Mouse (Mus musculus): ENCODE data around the gene Eea1. TPM values are rescaled to one million over a fixed set of nuclear protein-coding genes. Genes with fewer than 3 reads are reported as not detected.

The Eea1 gene
- polyA plus RNA-seq, 1 experiment from 2014 or later = 21.6 TPM

- Histone ChIP-seq H3K36me3 (no peaks in the 10 kb centered on the region), H3K9me3 (no peaks in the 10 kb centered on the region), H3K27ac (no peak overlapping the region), H3K9ac (no peak overlapping the region), H3K4me2 (no peak overlapping the region), H3K4me1 (replicated peaks) (no peaks in the 10 kb centered on the region; the same call in 1 of the 2 replicates), H3K4me3 (no peak overlapping the region), H3K27me3 (no peaks in the 10 kb centered on the region)
- ATAC-seq (ENCODE audit: low FRiP score) = no peak
- 89% methylated on average over 2 of the region's 2 CpGs for WGBS
These were observed 16.2 kb downstream of the Eea1 start for GRCm38 (mm10) chr10:95956629-95957028.

- Histone ChIP-seq H3K36me3 (no peaks in the 10 kb centered on the region), H3K9me3 (no peaks in the 10 kb centered on the region), H3K9ac (no peak overlapping the region), H3K4me1 (replicated peaks) (no peaks in the 10 kb centered on the region; the same call in 1 of the 2 replicates), H3K4me2 (no peak overlapping the region), H3K4me3 (no peak overlapping the region), H3K27me3 (no peaks in the 10 kb centered on the region), H3K27ac (no peak overlapping the region)
- WGBS = 70% methylated on average over 1 of the region's 1 CpGs
- no peak for ATAC-seq (ENCODE audit: low FRiP score)
These were observed 17.1 kb downstream of the Eea1 start for GRCm38 (mm10) chr10:95957574-95957973.

GRCm38 (mm10) chr10:95964679-95965078, 24.2 kb downstream of the Eea1 start:
- no peaks in the 10 kb centered on the region for H3K9me3 ChIP-seq
- no peaks in the 10 kb centered on the region for H3K36me3 ChIP-seq
- 100% methylated on average over 1 of the region's 1 CpGs for WGBS
- no peak overlapping the region for H3K27ac ChIP-seq
- no peak overlapping the region for H3K9ac ChIP-seq
- ATAC-seq (ENCODE audit: low FRiP score) = no peak
- no peak overlapping the region for H3K4me3 ChIP-seq
- H3K4me2 ChIP-seq = no peak overlapping the region
- H3K27me3 ChIP-seq = no peaks in the 10 kb centered on the region
- H3K4me1 ChIP-seq (replicated peaks) = no peaks in the 10 kb centered on the region

- no peak overlapping the region for H3K9ac ChIP-seq
- WGBS = 94% methylated on average over 1 of the region's 1 CpGs
- no peak for ATAC-seq (ENCODE audit: low FRiP score)
- H3K36me3 ChIP-seq = 0 out of 2 replicates have a peak, but pooled peaks cover 2% of the 10 kb centered on the region
- H3K27me3 ChIP-seq = no peaks in the 10 kb centered on the region
- no peaks in the 10 kb centered on the region for H3K9me3 ChIP-seq
- H3K4me1 ChIP-seq (replicated peaks) = no peaks in the 10 kb centered on the region
- H3K27ac ChIP-seq = no peak overlapping the region
- no peak overlapping the region for H3K4me2 ChIP-seq
- H3K4me3 ChIP-seq = no peak overlapping the region
These were observed 29.2 kb downstream of the Eea1 start for GRCm38 (mm10) chr10:95969694-95970093.

GRCm38 (mm10) chr10:95970744-95971212, 30.3 kb downstream of the Eea1 start:
- Histone ChIP-seq H3K27ac (no peak overlapping the region), H3K4me3 (no peak overlapping the region), H3K9me3 (no peaks in the 10 kb centered on the region), H3K4me2 (no peak overlapping the region), H3K27me3 (no peaks in the 10 kb centered on the region), H3K9ac (no peak overlapping the region), H3K36me3 (peaks cover 12% of the 10 kb centered on the region), H3K4me1 (replicated peaks) (no peaks in the 10 kb centered on the region)
- WGBS = 86% methylated on average over 3 of the region's 3 CpGs
- ATAC-seq (ENCODE audit: low FRiP score) = no peak

GRCm38 (mm10) chr10:95971341-95971740, 30.9 kb downstream of the Eea1 start:
- Histone ChIP-seq H3K9me3 (no peaks in the 10 kb centered on the region), H3K4me2 (no peak overlapping the region), H3K4me1 (replicated peaks) (no peaks in the 10 kb centered on the region), H3K9ac (no peak overlapping the region), H3K27ac (no peak overlapping the region), H3K36me3 (peaks cover 15% of the 10 kb centered on the region), H3K27me3 (no peaks in the 10 kb centered on the region), H3K4me3 (no peak overlapping the region)
- 90% methylated on average over 4 of the region's 4 CpGs for WGBS
- ATAC-seq (ENCODE audit: low FRiP score) = no peak

GRCm38 (mm10) chr10:95971942-95972341, 31.5 kb downstream of the Eea1 start:
- no peaks in the 10 kb centered on the region for H3K27me3 ChIP-seq
- 88% methylated on average over 3 of the region's 3 CpGs for WGBS
- no peaks in the 10 kb centered on the region for H3K4me1 ChIP-seq (replicated peaks)
- no peak overlapping the region for H3K27ac ChIP-seq
- H3K36me3 ChIP-seq = peaks cover 20% of the 10 kb centered on the region
- no peak overlapping the region for H3K4me2 ChIP-seq
- H3K4me3 ChIP-seq = no peak overlapping the region
- no peaks in the 10 kb centered on the region for H3K9me3 ChIP-seq
- no peak for ATAC-seq (ENCODE audit: low FRiP score)
- no peak overlapping the region for H3K9ac ChIP-seq

- 98% methylated on average over 3 of the region's 3 CpGs for WGBS
- Histone ChIP-seq H3K4me3 (no peak overlapping the region), H3K9me3 (no peaks in the 10 kb centered on the region)
These were observed 34.0 kb downstream of the Eea1 start for GRCm38 (mm10) chr10:95974462-95974861.

GRCm38 (mm10) chr10:95976798-95977197, 36.3 kb downstream of the Eea1 start:
- peaks cover 24% of the 10 kb centered on the region for H3K36me3 ChIP-seq
- no peaks in the 10 kb centered on the region for H3K4me1 ChIP-seq (replicated peaks)
- no peak overlapping the region for H3K9ac ChIP-seq
- no peak overlapping the region for H3K4me3 ChIP-seq
- no peaks in the 10 kb centered on the region for H3K27me3 ChIP-seq
- no peak overlapping the region for H3K27ac ChIP-seq
- no peaks in the 10 kb centered on the region for H3K9me3 ChIP-seq
- no peak for ATAC-seq (ENCODE audit: low FRiP score)
- no peak overlapping the region for H3K4me2 ChIP-seq
- 93% methylated on average over 2 of the region's 2 CpGs for WGBS

More at GRCm38 (mm10) chr10:95974462-95974861, 34.0 kb downstream of the Eea1 start:
- Histone ChIP-seq H3K27me3 (no peaks in the 10 kb centered on the region), H3K4me2 (no peak overlapping the region), H3K36me3 (peaks cover 24% of the 10 kb centered on the region), H3K9ac (no peak overlapping the region), H3K4me1 (replicated peaks) (no peaks in the 10 kb centered on the region), H3K27ac (no peak overlapping the region)
- ATAC-seq (ENCODE audit: low FRiP score) = no peak

- Histone ChIP-seq H3K4me3 (no peak overlapping the region), H3K9me3 (no peaks in the 10 kb centered on the region), H3K9ac (no peak overlapping the region), H3K27me3 (no peaks in the 10 kb centered on the region), H3K4me2 (no peak overlapping the region), H3K36me3 (no peaks in the 10 kb centered on the region; the same call in 1 of the 2 replicates), H3K4me1 (replicated peaks) (no peaks in the 10 kb centered on the region), H3K27ac (no peak overlapping the region)
- 85% methylated on average over 1 of the region's 1 CpGs for WGBS
- no peak for ATAC-seq (ENCODE audit: low FRiP score)
These were observed 49.3 kb downstream of the Eea1 start for GRCm38 (mm10) chr10:95989731-95990130.

- Histone ChIP-seq H3K9me3 (no peaks in the 10 kb centered on the region), H3K27ac (no peak overlapping the region), H3K36me3 (no peaks in the 10 kb centered on the region; the same call in 1 of the 2 replicates), H3K4me3 (no peak overlapping the region), H3K27me3 (no peaks in the 10 kb centered on the region), H3K4me2 (no peak overlapping the region), H3K9ac (no peak overlapping the region), H3K4me1 (replicated peaks) (no peaks in the 10 kb centered on the region)
- 84% methylated on average over 1 of the region's 1 CpGs for WGBS
- no peak for ATAC-seq (ENCODE audit: low FRiP score)
These were observed 50.7 kb downstream of the Eea1 start for GRCm38 (mm10) chr10:95991176-95991575.

- no peaks in the 10 kb centered on the region for H3K9me3 ChIP-seq
- H3K4me3 ChIP-seq = no peak overlapping the region
- H3K27ac ChIP-seq = no peak overlapping the region
- H3K4me2 ChIP-seq = no peak overlapping the region
- H3K27me3 ChIP-seq = no peaks in the 10 kb centered on the region
- no peak overlapping the region for H3K9ac ChIP-seq
- 77% methylated on average over 5 of the region's 5 CpGs for WGBS
- H3K4me1 ChIP-seq (replicated peaks) = no peaks in the 10 kb centered on the region
- H3K36me3 ChIP-seq = no peaks in the 10 kb centered on the region
- no peak for ATAC-seq (ENCODE audit: low FRiP score)
These were observed 60.5 kb downstream of the Eea1 start for GRCm38 (mm10) chr10:96000904-96001303.

GRCm38 (mm10) chr10:96015738-96016137, 75.3 kb downstream of the Eea1 start:
- Histone ChIP-seq H3K9ac (no peak overlapping the region), H3K4me3 (no peak overlapping the region), H3K4me2 (no peak overlapping the region), H3K27ac (no peak overlapping the region), H3K4me1 (replicated peaks) (no peaks in the 10 kb centered on the region), H3K9me3 (no peaks in the 10 kb centered on the region), H3K27me3 (no peaks in the 10 kb centered on the region), H3K36me3 (peaks cover 54% of the 10 kb centered on the region)
- no peak for ATAC-seq (ENCODE audit: low FRiP score)
